Mouse (Mus musculus): ENCODE results near the gene Itgb1. TPM values are rescaled to one million over a fixed set of nuclear protein-coding genes. Genes with fewer than 3 reads are reported as not detected.

Gene Itgb1
- total RNA-seq, 1 experiment: 325 TPM

DNA sequence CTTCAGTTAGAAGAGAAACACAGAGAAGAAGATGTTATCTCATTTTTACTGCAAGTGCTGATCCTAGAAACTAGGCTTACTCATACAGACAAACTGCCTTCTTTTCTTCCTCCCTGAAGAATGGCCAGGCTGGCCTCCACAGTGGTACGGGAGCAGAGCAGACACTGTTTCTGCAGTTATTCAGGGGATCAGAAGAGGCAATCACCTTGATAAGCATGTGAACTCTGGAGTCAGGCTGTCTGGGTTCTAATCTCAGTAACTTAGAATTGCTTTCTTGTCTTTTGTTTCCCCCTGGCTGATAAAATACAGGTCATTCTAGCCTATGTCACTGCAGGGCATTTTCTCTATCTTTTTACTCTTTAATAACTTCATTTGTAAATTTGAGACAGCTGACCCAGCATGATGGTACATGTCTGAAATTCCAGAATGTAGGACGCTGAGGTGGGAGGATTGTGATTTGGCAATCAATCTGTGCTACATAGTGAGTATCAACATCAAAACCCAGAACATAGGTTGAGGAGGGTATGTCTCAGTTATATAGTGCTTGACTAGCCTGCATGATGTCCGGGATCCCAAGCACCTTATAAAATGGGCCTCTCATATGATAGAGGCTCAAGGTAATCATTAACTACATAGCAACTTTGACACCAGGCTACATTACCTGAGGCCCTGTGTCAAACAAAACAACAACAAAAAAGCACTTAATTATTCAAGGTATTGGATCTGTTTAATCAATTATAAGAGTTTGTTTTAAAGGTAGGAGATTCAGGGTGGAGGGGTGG, 9.4 kb upstream of the Itgb1 start:
- no peaks in the 10 kb centered on the region for H3K4me1 ChIP-seq (ENCODE audit: control insufficient read depth in 2 of 2, insufficient read depth in 2 of 2, low read length in 2 of 2, poor library complexity in 1 of 2)
- DNase-seq (ENCODE audit: low read depth, low spot score): no peak
- TF ChIP-seq ZC3H11A (IDR thresholded peaks at IDR 0.05; ENCODE audit: borderline replicate concordance, low read depth, low read length) (no peak), CHD2 (IDR thresholded peaks at IDR 0.05; ENCODE audit: low read depth, low read length) (no peak), HCFC1 (IDR thresholded peaks at IDR 0.05; ENCODE audit: borderline replicate concordance, insufficient read depth, low read length) (no peak), MAFK (IDR thresholded peaks at IDR 0.05; ENCODE audit: insufficient read depth, low read depth, low read length) (no peak), ZNF384 (IDR thresholded peaks at IDR 0.05; ENCODE audit: low read depth, low read length) (no peak)
- no peaks in the 10 kb centered on the region for H3K9me3 ChIP-seq (ENCODE audit: control insufficient read depth, insufficient read depth, low read depth, low read length)
- H3K36me3 ChIP-seq (ENCODE audit: control insufficient read depth, insufficient read depth, low read length, poor library complexity, severe bottlenecking): no peaks in the 10 kb centered on the region
- H3K9ac ChIP-seq (ENCODE audit: insufficient read depth, low read depth, low read length, poor library complexity, severe bottlenecking): no peak overlapping the region
- H3K4me3 ChIP-seq (ENCODE audit: insufficient read depth in 1 of 2, low read depth in 1 of 2, low read length in 2 of 2, poor library complexity in 1 of 2, severe bottlenecking in 1 of 2): no peak overlapping the region
- in situ Hi-C loops (cut with MboI; ENCODE audit: low sequenced_read_pairs in 2 of 2, unreplicated experiment in 2 of 2): no loop called here
- H3K27ac ChIP-seq (ENCODE audit: insufficient read depth, low read depth, low read length, poor library complexity, severe bottlenecking): no peak overlapping the region

DNA sequence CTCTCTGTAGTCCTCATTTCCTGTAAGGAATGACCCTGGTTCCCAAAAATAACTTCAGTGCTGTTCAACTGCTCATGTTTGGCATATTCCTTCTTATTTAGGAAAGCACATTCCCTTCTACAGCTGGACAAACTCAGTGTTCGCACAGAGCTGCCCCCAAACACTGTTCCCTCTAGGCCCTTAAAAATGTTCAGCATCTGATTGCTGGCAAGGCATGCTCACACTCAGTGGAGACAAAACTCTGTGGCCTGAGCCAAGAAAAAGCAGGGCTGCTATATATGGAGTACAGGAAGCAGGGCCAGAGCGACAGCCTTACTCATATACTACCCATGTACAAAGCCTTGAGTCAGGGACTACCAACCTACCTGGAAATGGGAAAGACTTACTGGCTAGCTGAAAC, 5.5 kb upstream of the Itgb1 start:
- no peak overlapping the region for H3K27ac ChIP-seq (ENCODE audit: insufficient read depth, low read depth, low read length, poor library complexity, severe bottlenecking)
- no peak for DNase-seq (ENCODE audit: low read depth, low spot score)
- in situ Hi-C loops (cut with MboI; ENCODE audit: low sequenced_read_pairs in 2 of 2, unreplicated experiment in 2 of 2): no loop called here
- H3K36me3 ChIP-seq (ENCODE audit: control insufficient read depth, insufficient read depth, low read length, poor library complexity, severe bottlenecking): no peaks in the 10 kb centered on the region
- H3K9me3 ChIP-seq (ENCODE audit: control insufficient read depth, insufficient read depth, low read depth, low read length): no peaks in the 10 kb centered on the region
- H3K4me3 ChIP-seq (ENCODE audit: insufficient read depth in 1 of 2, low read depth in 1 of 2, low read length in 2 of 2, poor library complexity in 1 of 2, severe bottlenecking in 1 of 2): no peak overlapping the region
- H3K9ac ChIP-seq (ENCODE audit: insufficient read depth, low read depth, low read length, poor library complexity, severe bottlenecking): no peak overlapping the region
- peaks cover 0 to 2% of the 10 kb centered on the region in 2 experiments; a peak in 1 of 4 replicates for H3K4me1 ChIP-seq (ENCODE audit: control insufficient read depth in 2 of 2, insufficient read depth in 2 of 2, low read length in 2 of 2, poor library complexity in 1 of 2)
- TF ChIP-seq ZNF384 (IDR thresholded peaks at IDR 0.05; ENCODE audit: low read depth, low read length) (no peak), MAFK (IDR thresholded peaks at IDR 0.05; ENCODE audit: insufficient read depth, low read depth, low read length) (no peak), ZC3H11A (IDR thresholded peaks at IDR 0.05; ENCODE audit: borderline replicate concordance, low read depth, low read length) (no peak), HCFC1 (IDR thresholded peaks at IDR 0.05; ENCODE audit: borderline replicate concordance, insufficient read depth, low read length) (no peak), CHD2 (IDR thresholded peaks at IDR 0.05; ENCODE audit: low read depth, low read length) (no peak)

GRCm38 (mm10) chr8:128680548-128681325, 4.7 kb upstream of the Itgb1 start:
- DNase-seq (ENCODE audit: low read depth, low spot score): no peak
- Histone ChIP-seq H3K27ac (ENCODE audit: insufficient read depth, low read depth, low read length, poor library complexity, severe bottlenecking) (no peak overlapping the region), H3K36me3 (ENCODE audit: control insufficient read depth, insufficient read depth, low read length, poor library complexity, severe bottlenecking) (no peaks in the 10 kb centered on the region), H3K4me1 (ENCODE audit: control insufficient read depth in 2 of 2, insufficient read depth in 2 of 2, low read length in 2 of 2, poor library complexity in 1 of 2) (peaks cover 0 to 2% of the 10 kb centered on the region in 2 experiments; a peak in 1 of 4 replicates), H3K4me3 (ENCODE audit: insufficient read depth in 1 of 2, low read depth in 1 of 2, low read length in 2 of 2, poor library complexity in 1 of 2, severe bottlenecking in 1 of 2) (no peak overlapping the region), H3K9me3 (ENCODE audit: control insufficient read depth, insufficient read depth, low read depth, low read length) (no peaks in the 10 kb centered on the region), H3K9ac (ENCODE audit: insufficient read depth, low read depth, low read length, poor library complexity, severe bottlenecking) (no peak overlapping the region)
- TF ChIP-seq MAFK (IDR thresholded peaks at IDR 0.05; ENCODE audit: insufficient read depth, low read depth, low read length) (no peak), ZC3H11A (IDR thresholded peaks at IDR 0.05; ENCODE audit: borderline replicate concordance, low read depth, low read length) (no peak), ZNF384 (IDR thresholded peaks at IDR 0.05; ENCODE audit: low read depth, low read length) (no peak), CHD2 (IDR thresholded peaks at IDR 0.05; ENCODE audit: low read depth, low read length) (no peak), HCFC1 (IDR thresholded peaks at IDR 0.05; ENCODE audit: borderline replicate concordance, insufficient read depth, low read length) (no peak)
- in situ Hi-C loops (cut with MboI; ENCODE audit: low sequenced_read_pairs in 2 of 2, unreplicated experiment in 2 of 2): no loop called here

DNA sequence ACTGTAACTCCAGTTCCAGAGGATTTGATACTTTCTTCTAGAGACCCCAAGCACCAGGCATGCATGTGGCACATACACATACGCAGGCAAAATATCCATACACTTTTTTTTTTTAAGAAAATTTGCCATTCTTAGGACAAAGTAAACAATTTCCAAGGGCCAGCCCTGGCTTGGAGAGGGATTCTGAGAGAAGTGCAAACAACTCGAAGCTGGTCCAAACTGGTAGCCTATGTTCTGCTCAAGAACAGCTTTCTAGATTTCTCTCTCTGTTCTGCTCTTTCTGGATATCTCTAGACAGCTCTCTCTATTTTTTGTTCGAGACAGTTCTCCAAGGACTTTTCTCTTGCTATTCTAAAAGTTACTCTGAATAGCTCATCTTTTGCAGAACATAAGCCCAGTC, 3.5 kb upstream of the Itgb1 start:
- Histone ChIP-seq H3K4me3 (ENCODE audit: insufficient read depth in 1 of 2, low read depth in 1 of 2, low read length in 2 of 2, poor library complexity in 1 of 2, severe bottlenecking in 1 of 2) (no peak overlapping the region), H3K36me3 (ENCODE audit: control insufficient read depth, insufficient read depth, low read length, poor library complexity, severe bottlenecking) (no peaks in the 10 kb centered on the region), H3K9me3 (ENCODE audit: control insufficient read depth, insufficient read depth, low read depth, low read length) (no peaks in the 10 kb centered on the region), H3K4me1 (ENCODE audit: control insufficient read depth in 2 of 2, insufficient read depth in 2 of 2, low read length in 2 of 2, poor library complexity in 1 of 2) (peaks cover 0 to 2% of the 10 kb centered on the region in 2 experiments; a peak in 1 of 4 replicates), H3K9ac (ENCODE audit: insufficient read depth, low read depth, low read length, poor library complexity, severe bottlenecking) (no peak overlapping the region), H3K27ac (ENCODE audit: insufficient read depth, low read depth, low read length, poor library complexity, severe bottlenecking) (no peak overlapping the region)
- in situ Hi-C loops (cut with MboI; ENCODE audit: low sequenced_read_pairs in 2 of 2, unreplicated experiment in 2 of 2): no loop called here
- no peak for DNase-seq (ENCODE audit: low read depth, low spot score)
- TF ChIP-seq HCFC1 (IDR thresholded peaks at IDR 0.05; ENCODE audit: borderline replicate concordance, insufficient read depth, low read length): no peak

Measured in ES-E14 (cell line).